Mouse (Mus musculus) hematopoietic stem cell, adult 5-6 weeks (primary cell): Measurements from ENCODE around the gene Gm3411. TPM values are rescaled to one million over a fixed set of nuclear protein-coding genes. Genes with fewer than 3 reads are reported as not detected.
"Not testable (repeated sequence)": the region's sequence is repeated elsewhere in the genome, so short reads cannot be mapped to it uniquely, and the experiment has no call there.

ENCODE experiments used
- ATAC-seq, 2 experiments: fragments of 125-278 bp in 1 of 2; replicated peaks in 1 of 2; 2 replicates each; pipeline ENCODE4 v1.8.0; 2016 to 2017; ENCODE audit warnings: inconsistent platforms in 2 of 2, mild to moderate bottlenecking in 2 of 2, moderate number of reproducible peaks in 2 of 2, low read depth in 1 of 2, moderate TSS enrichment in 1 of 2; ENCODE audit not compliant: low FRiP score in 2 of 2, poor library complexity in 2 of 2, severe bottlenecking in 2 of 2, insufficient read depth in 1 of 2, low TSS enrichment in 1 of 2
- total RNA-seq: library from RNA; stranded (forward); fragments of 172-1452, 232-1000 nt; gene quantifications from 2 replicates; pipeline ENCODE4 v1.2.3, GENCODE M21; 2017

The Gm3411 gene
- total RNA-seq, result 1.5 and 2.4 TPM in 2 replicates

GRCm38 (mm10) chr14:6286931-6287715 lies at the start of gene Gm3411:
Gene Gm3411 (minus strand): TSS chr14:6287250.
- not testable (repeated sequence) for ATAC-seq

- not testable (repeated sequence) for ATAC-seq
These were observed 17.7 kb upstream of the Gm3411 start, which contains the start of gene Gm21103 for GRCm38 (mm10) chr14:6304743-6305142. Gene Gm21103 (minus strand): TSS chr14:6304843.

- ATAC-seq, result not testable (repeated sequence)
These were observed 67.9 kb downstream of the Gm3411 start, which contains the start of gene Gm21560 for GRCm38 (mm10) chr14:6219192-6219591. Gene Gm21560 (minus strand): TSS chr14:6219292.

Other genes with a start within 250 kb of the Gm3411 start
- gene Gm6337, start 229.0 kb downstream of the Gm3411 start, total RNA-seq, result not detected in 2 replicates
- gene Gm8206, start 193.3 kb downstream of the Gm3411 start, total RNA-seq, result not detected in 2 replicates
- 2.5 and 5.0 TPM in 2 replicates for gene Gm3468, start 178.6 kb downstream of the Gm3411 start, total RNA-seq
- not detected in 2 replicates for gene Gm3476, start 161.4 kb downstream of the Gm3411 start, total RNA-seq
- not detected in 2 replicates for gene Gm21560, start 68.0 kb downstream of the Gm3411 start, total RNA-seq
- not detected in 2 replicates for gene Gm21103, start 17.6 kb upstream of the Gm3411 start, total RNA-seq
- not detected in 2 replicates for gene Gm3618, start 56.4 kb upstream of the Gm3411 start, total RNA-seq
- not detected in 2 replicates for gene Gm16440, start 103.1 kb upstream of the Gm3411 start, total RNA-seq
- gene Gm3591, start 125.2 kb upstream of the Gm3411 start, total RNA-seq, result not detected in 2 replicates
- not detected in 2 replicates for gene Gm3594, start 157.4 kb upstream of the Gm3411 start, total RNA-seq